Mouse (Mus musculus) MEL (cell line): ENCODE measurements around the gene Lrrc29.

Experiments
- CHD2 ChIP-seq: IDR thresholded peaks from 2 replicates; pipeline ENCODE4 v1.6.1; 2011; ENCODE audit warnings: low read length, improper control_type of control experiment
- CTCF ChIP-seq, 3 experiments: IDR thresholded peaks in 2 of 3; conservative IDR thresholded peaks in 1 of 3; 2 replicates each; pipeline ENCODE4 v1.5.1; 2011 to 2012; ENCODE audit warnings: low read length in 3 of 3, low read depth in 2 of 3, mild to moderate bottlenecking in 2 of 3, improper control_type of control experiment in 1 of 3, inconsistent platforms in 1 of 3, mixed read lengths in 1 of 3, moderate library complexity in 1 of 3; ENCODE audit not compliant: control insufficient read depth in 1 of 3, insufficient read depth in 1 of 3, poor library complexity in 1 of 3, severe bottlenecking in 1 of 3
- MXI1 ChIP-seq: IDR thresholded peaks from 2 replicates; pipeline ENCODE4 v1.6.1; 2011; ENCODE audit warnings: mild to moderate bottlenecking, low read depth, low read length, improper control_type of control experiment
- MYC ChIP-seq: IDR thresholded peaks from 2 replicates; pipeline ENCODE4 v1.6.1; 2011; ENCODE audit warnings: low read depth, mild to moderate bottlenecking, low read length, improper control_type of control experiment, moderate library complexity
- POLR2AphosphoS5 ChIP-seq: IDR thresholded peaks from 2 replicates; pipeline ENCODE4 v1.6.1; 2012; ENCODE audit warnings: low read depth, borderline replicate concordance, mild to moderate bottlenecking, inconsistent platforms, low read length, moderate library complexity, mixed read lengths

- TF ChIP-seq MYC (no peak), MXI1 (no peak), CTCF (IDR thresholded peaks at IDR 0.05 in 2 of 3, conservative IDR thresholded peaks at IDR 0.05 in 1 of 3; ENCODE audit: control insufficient read depth in 1 of 3, insufficient read depth in 1 of 3, low read depth in 2 of 3, low read length in 3 of 3, poor library complexity in 1 of 3, severe bottlenecking in 1 of 3) (no peak), CHD2 (no peak), POLR2AphosphoS5 (no peak)
Measured at GRCm38 (mm10) chr8:105359208-105359607, 33.1 kb upstream of the Lrrc29 start.
